Mouse (Mus musculus): Measurements from ENCODE around the gene Mrpl3. TPM values are rescaled to one million over a fixed set of nuclear protein-coding genes. Genes with fewer than 3 reads are reported as not detected.
A peak's percentile ranks its signal among the peaks of the same experiment; 100 is the strongest.
"Not testable (repeated sequence)": the region's sequence is repeated elsewhere in the genome, so short reads cannot be mapped to it uniquely, and the experiment has no call there.

Mrpl3 gene
- polyA plus RNA-seq, 1 experiment from 2014 or later = 117 TPM

DNA sequence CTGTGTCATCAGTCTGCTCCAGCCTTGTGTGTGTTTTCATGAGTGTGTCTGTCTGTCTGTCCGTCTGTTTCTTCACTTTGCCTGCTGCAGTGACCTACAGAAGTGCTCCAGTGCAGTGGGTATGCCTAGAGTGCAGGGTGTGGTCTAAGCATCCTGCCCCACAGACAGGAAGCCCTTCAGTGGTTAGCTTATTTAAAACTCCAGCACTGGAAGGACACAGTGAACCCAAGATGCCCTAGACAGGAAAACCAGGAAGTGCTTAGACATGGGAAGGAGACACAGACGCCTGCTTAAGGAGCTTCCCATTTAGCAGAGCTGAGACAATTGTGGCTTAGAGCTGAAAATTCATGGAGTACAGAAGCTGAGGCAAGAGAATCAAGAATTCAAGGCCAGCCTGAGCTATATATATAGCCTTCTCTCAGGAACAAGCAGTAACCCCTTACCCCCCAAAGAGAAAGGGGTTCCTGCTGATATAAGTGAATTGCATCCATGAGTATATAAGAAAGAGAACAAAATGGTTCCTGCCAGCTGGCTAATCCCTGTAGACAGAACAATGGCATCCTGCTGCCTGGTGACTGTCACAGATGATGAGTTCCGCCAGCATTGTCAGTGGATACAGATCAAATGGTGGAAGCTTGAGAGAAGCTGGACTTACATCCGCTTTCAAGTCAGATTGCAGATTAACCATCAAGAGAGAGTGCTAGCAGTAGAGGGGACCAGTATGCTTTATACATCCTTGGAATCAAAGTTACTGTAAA, 20.1 kb downstream of the Mrpl3 start:
- no peak for DNase-seq (ENCODE audit: low spot score)
- peaks cover 7% of the 10 kb centered on the region for H3K4me1 ChIP-seq
- WGBS = 57% methylated on average over 4 of the region's 4 CpGs
- H3K36me3 ChIP-seq = peaks cover 97% of the 10 kb centered on the region
- no peak overlapping the region for H3K4me3 ChIP-seq
- no peaks in the 10 kb centered on the region for H3K9me3 ChIP-seq (replicated peaks)
- no peaks in the 10 kb centered on the region for H3K27me3 ChIP-seq (ENCODE audit: low read depth, poor library complexity, severe bottlenecking)
- H3K27ac ChIP-seq (replicated peaks) = 0 out of 2 replicates have a peak overlapping the region, but pooled peaks have one; percentile 2

GRCm38 (mm10) chr9:105074851-105075250, 21.8 kb downstream of the Mrpl3 start:
- no peak overlapping the region for H3K27ac ChIP-seq (replicated peaks)
- WGBS = 91% methylated on average over 8 of the region's 8 CpGs
- no peaks in the 10 kb centered on the region for H3K27me3 ChIP-seq (ENCODE audit: low read depth, poor library complexity, severe bottlenecking)
- no peak overlapping the region for H3K4me3 ChIP-seq
- peaks cover 91% of the 10 kb centered on the region for H3K36me3 ChIP-seq
- DNase-seq (ENCODE audit: low spot score) = no peak
- peaks cover 7% of the 10 kb centered on the region for H3K4me1 ChIP-seq
- no peaks in the 10 kb centered on the region for H3K9me3 ChIP-seq (replicated peaks)

DNA sequence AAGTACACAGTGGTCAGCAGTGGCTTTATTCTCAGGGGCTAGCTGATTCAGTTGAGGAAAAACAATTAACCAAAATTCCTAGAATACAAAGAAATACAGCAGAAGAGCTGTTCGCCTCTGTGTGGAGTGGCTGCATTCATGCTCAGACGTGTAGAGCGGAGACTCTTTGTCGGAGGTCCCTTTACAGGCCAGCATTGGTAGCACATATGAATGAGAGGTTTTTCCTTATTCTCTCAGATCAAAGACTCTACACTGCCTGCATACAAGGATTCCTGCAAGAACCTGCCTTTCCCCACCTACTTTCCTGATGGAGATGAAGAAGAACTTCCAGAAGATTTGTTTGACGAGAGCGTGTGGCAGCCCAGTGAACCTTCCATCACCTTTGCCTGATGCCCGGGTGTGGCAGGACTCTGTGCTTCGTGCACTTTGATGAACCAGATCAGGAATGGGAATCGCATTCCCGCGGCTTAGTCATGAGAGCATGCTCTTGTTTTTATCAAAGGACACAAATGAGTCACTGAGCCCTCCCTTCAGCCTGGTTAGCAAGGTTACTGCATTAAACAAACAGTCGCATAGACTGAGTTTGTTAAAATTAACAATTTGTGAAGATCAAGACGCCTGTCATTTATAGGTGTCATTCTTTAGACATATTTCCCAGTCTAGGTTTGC, 23.9 kb downstream of the Mrpl3 start:
- Histone ChIP-seq H3K9me3 (replicated peaks) (no peaks in the 10 kb centered on the region), H3K27ac (replicated peaks) (no peak overlapping the region), H3K4me1 (peaks cover 7% of the 10 kb centered on the region), H3K4me3 (no peak overlapping the region), H3K27me3 (ENCODE audit: low read depth, poor library complexity, severe bottlenecking) (no peaks in the 10 kb centered on the region), H3K36me3 (peaks cover 70% of the 10 kb centered on the region)
- no peak for DNase-seq (ENCODE audit: low spot score)
- WGBS = 94% methylated on average over 13 of the region's 13 CpGs

DNA sequence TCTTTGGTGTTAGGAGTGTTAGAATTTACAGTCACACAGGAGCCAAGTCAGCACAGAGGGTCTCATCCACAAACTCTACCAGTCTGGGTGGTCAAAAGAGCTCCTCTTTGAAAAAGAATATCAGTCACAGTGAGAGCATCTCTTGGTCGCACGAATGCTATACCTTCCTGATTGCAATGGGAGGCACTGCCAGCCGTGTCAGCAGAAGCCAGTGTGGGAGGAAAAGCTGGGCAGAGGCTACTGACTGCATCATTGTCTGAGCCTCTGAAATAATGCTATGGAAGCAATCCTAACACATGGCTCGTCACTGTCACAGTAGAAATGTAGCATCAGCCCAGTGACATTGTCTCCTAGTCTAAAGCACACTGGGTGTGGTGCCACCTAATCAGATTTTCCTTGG, 25.4 kb downstream of the Mrpl3 start:
- no peak overlapping the region for H3K27ac ChIP-seq (replicated peaks)
- DNase-seq (ENCODE audit: low spot score) = no peak
- WGBS = 90% methylated on average over 4 of the region's 4 CpGs

GRCm38 (mm10) chr9:105080246-105080645, 27.2 kb downstream of the Mrpl3 start:
- no peaks in the 10 kb centered on the region for H3K4me1 ChIP-seq
- H3K27ac ChIP-seq (replicated peaks) = no peak overlapping the region
- DNase-seq (ENCODE audit: low spot score) = no peak
- peaks cover 38% of the 10 kb centered on the region for H3K36me3 ChIP-seq
- H3K4me3 ChIP-seq = no peak overlapping the region
- H3K27me3 ChIP-seq (ENCODE audit: low read depth, poor library complexity, severe bottlenecking) = no peaks in the 10 kb centered on the region
- H3K9me3 ChIP-seq (replicated peaks) = 0 out of 2 replicates have a peak, but pooled peaks cover 3% of the 10 kb centered on the region
- WGBS = 86% methylated on average over 3 of the region's 3 CpGs

More for the DNA sequence above, 25.4 kb downstream of the Mrpl3 start:
- Histone ChIP-seq H3K27me3 (ENCODE audit: low read depth, poor library complexity, severe bottlenecking) (no peaks in the 10 kb centered on the region), H3K4me1 (no peaks in the 10 kb centered on the region), H3K4me3 (no peak overlapping the region), H3K36me3 (peaks cover 55% of the 10 kb centered on the region), H3K9me3 (replicated peaks) (no peaks in the 10 kb centered on the region)

- H3K27me3 ChIP-seq (ENCODE audit: low read depth, poor library complexity, severe bottlenecking) = no peaks in the 10 kb centered on the region
- 73% methylated on average over 15 of the region's 15 CpGs for WGBS
Observed at GRCm38 (mm10) chr9:105100807-105101570, 48.0 kb downstream of the Mrpl3 start.

GRCm38 (mm10) chr9:105101911-105102310, 48.9 kb downstream of the Mrpl3 start:
- WGBS = 75% methylated on average over 1 of the region's 1 CpGs
- H3K27ac ChIP-seq (replicated peaks) = no peak overlapping the region
- H3K9me3 ChIP-seq (replicated peaks) = no peaks in the 10 kb centered on the region
- DNase-seq (ENCODE audit: low spot score) = no peak
- H3K4me1 ChIP-seq = peaks cover 4% of the 10 kb centered on the region; the same call in 1 of the 2 replicates
- no peak overlapping the region for H3K4me3 ChIP-seq
- no peaks in the 10 kb centered on the region for H3K36me3 ChIP-seq
- no peaks in the 10 kb centered on the region for H3K27me3 ChIP-seq (ENCODE audit: low read depth, poor library complexity, severe bottlenecking)

More at GRCm38 (mm10) chr9:105100807-105101570, 48.0 kb downstream of the Mrpl3 start:
- DNase-seq (ENCODE audit: low spot score) = no peak
- Histone ChIP-seq H3K4me3 (no peak overlapping the region), H3K36me3 (no peaks in the 10 kb centered on the region), H3K27ac (replicated peaks) (no peak overlapping the region), H3K4me1 (peaks cover 4% of the 10 kb centered on the region; the same call in 1 of the 2 replicates), H3K9me3 (replicated peaks) (no peaks in the 10 kb centered on the region)

GRCm38 (mm10) chr9:105103893-105104292, 50.9 kb downstream of the Mrpl3 start:
- WGBS = 81% methylated on average over 5 of the region's 5 CpGs

DNA sequence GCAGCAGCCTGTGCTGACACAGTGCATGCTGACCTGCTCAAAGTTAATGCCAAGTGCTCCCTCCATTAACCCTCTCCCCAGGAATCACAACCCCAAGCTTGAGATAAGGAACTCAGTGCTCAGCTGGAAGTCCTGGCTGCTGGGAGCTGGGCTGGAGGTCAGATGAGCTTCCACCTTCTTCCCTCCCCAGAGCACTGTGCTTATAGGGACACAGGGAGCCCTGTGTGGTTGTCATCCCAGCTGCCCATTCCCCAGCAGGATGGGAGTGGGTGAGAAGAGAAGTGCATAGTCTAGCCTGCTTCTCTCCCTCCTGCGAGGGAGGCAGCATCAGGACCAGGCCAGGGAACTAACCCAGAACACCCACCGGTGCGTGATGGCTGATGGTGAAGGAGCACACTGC, 72.2 kb downstream of the Mrpl3 start:
- not testable (repeated sequence) for H3K36me3 ChIP-seq; H3K27ac ChIP-seq (replicated peaks); DNase-seq (ENCODE audit: low spot score); H3K9me3 ChIP-seq (replicated peaks); H3K27me3 ChIP-seq (ENCODE audit: low read depth, poor library complexity, severe bottlenecking); H3K4me1 ChIP-seq; H3K4me3 ChIP-seq
- WGBS = 84% methylated on average over 3 of the region's 3 CpGs

More at GRCm38 (mm10) chr9:105103893-105104292, 50.9 kb downstream of the Mrpl3 start:
- Histone ChIP-seq H3K27ac (replicated peaks) (no peak overlapping the region), H3K9me3 (replicated peaks) (no peaks in the 10 kb centered on the region), H3K4me1 (no peaks in the 10 kb centered on the region), H3K36me3 (no peaks in the 10 kb centered on the region), H3K4me3 (no peak overlapping the region), H3K27me3 (ENCODE audit: low read depth, poor library complexity, severe bottlenecking) (no peaks in the 10 kb centered on the region)
- DNase-seq (ENCODE audit: low spot score) = no peak

Other genes starting within 250 kb of the Mrpl3 start
- 14.8 and 18.2 TPM in 2 replicates for gene Nudt16, start 78.6 kb downstream of the Mrpl3 start, polyA plus RNA-seq (2016; fragmentation: Nextera tagmentation; extraction: Ambion mirVana)
- not detected in 2 replicates for gene 1700080E11Rik, start 91.9 kb downstream of the Mrpl3 start, polyA plus RNA-seq (2016; fragmentation: Nextera tagmentation; extraction: Ambion mirVana)